Mouse (Mus musculus) kidney, postnatal 0 days (tissue): ENCODE measurements around the gene Limk2. TPM values are rescaled to one million over a fixed set of nuclear protein-coding genes. Genes with fewer than 3 reads are reported as not detected.
A peak's percentile ranks its signal among the peaks of the same experiment; 100 is the strongest.

Experiments used
- ATAC-seq: fragments of 200-750 bp; cut with Nextera tagmentation; replicated peaks from 2 replicates; pipeline ENCODE4 v1.8.0; 2017; ENCODE audit warnings: low read depth, moderate number of reproducible peaks, moderate TSS enrichment, moderate library complexity; ENCODE audit not compliant: low FRiP score
- DNase-seq: peaks from one replicate; pipeline ENCODE4 v3.0.0-alpha.2; 2016; ENCODE audit warnings: low spot score
- H3K27ac ChIP-seq: fragments of 300-500 bp; sonication (generic); 2 replicates; pipeline ENCODE4 v1.5.1; 2014; ENCODE audit warnings: mild to moderate bottlenecking
- H3K27me3 ChIP-seq: fragments of 300-500 bp; sonication (generic); 2 replicates; pipeline ENCODE4 v1.6.1; 2014; ENCODE audit warnings: low read length, mixed read lengths; ENCODE audit not compliant: insufficient read depth
- H3K36me3 ChIP-seq: fragments of 300-500 bp; sonication (generic); 2 replicates; pipeline ENCODE4 v1.6.1; 2014; ENCODE audit warnings: low read length, mixed read lengths; ENCODE audit not compliant: insufficient read depth
- H3K4me1 ChIP-seq: fragments of 300-500 bp; sonication (generic); replicated peaks from 2 replicates; pipeline ENCODE4 v1.6.1; 2014; ENCODE audit warnings: antibody characterized with exemption, low read length, mixed read lengths; ENCODE audit not compliant: insufficient read depth
- H3K4me2 ChIP-seq: fragments of 300-500 bp; sonication (generic); 2 replicates; pipeline ENCODE4 v1.6.1; 2014; ENCODE audit warnings: mild to moderate bottlenecking, low read length, moderate library complexity, mixed read lengths
- H3K4me3 ChIP-seq: fragments of 300-500 bp; sonication (generic); replicated peaks from 2 replicates; pipeline ENCODE4 v1.5.1; 2014; ENCODE audit warnings: low read depth, low read length
- H3K9ac ChIP-seq: fragments of 300-500 bp; sonication (generic); 2 replicates; pipeline ENCODE4 v1.6.1; 2014; ENCODE audit warnings: low read depth, low read length
- H3K9me3 ChIP-seq: fragments of 300-500 bp; sonication (generic); replicated peaks from 2 replicates; pipeline ENCODE4 v1.6.1; 2016; ENCODE audit warnings: low read length, inconsistent platforms, mixed read lengths
- CTCF ChIP-seq: IDR thresholded peaks from 2 replicates; pipeline ENCODE4 v1.5.1; 2016; ENCODE audit warnings: antibody characterized with exemption, low read depth, mild to moderate bottlenecking, moderate library complexity
- WGBS: fragments of 180-500 bp; shearing (Covaris S2); extraction: QIAGEN DNeasy Blood & Tissue Kit; methylation state at CpG from one replicate; pipeline ENCODE4 v1.1.7; 2014; 5-methylcytosine and 5-hydroxymethylcytosine counted together
- polyA plus RNA-seq: library from polyadenylated mRNA; unstranded; fragments of >200 nt; fragmentation: Nextera tagmentation; extraction: Ambion mirVana; gene quantifications from 2 replicates; pipeline ENCODE4 v1.2.1, GENCODE M21; 2015

Limk2 gene
- polyA plus RNA-seq, 1 experiment from 2014 or later = 28.8 TPM

DNA sequence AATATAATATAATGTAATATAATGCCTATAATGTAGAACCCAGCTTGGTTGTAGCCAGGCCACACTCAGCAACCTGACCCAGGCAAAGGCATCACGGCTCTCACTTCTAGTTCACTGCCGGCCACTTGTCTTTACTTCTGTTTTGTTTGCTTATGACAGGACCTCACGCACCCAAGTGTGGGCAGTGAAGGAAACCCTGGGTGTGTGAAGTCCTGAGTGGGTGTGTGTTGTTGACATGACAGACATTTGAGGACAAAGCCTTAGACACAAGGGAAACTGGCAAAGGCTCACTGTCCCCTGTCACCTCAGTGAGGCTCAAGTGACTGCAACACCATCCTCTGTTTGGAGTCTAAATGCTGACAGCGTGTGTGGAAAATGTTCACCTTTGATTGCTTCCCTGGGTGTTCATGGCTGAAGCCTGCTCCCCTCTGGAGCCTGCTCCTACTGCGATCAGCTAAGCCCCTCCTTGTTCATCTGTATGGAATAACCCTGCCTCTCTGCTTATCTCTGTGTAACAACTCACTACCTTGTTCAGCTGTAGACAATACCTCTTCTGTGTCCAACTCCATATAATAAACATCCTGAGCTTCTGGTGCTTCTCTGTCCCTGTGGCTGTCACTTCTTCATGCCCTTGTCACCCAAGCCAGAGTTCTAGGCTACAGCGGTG, 27.7 kb downstream of the Limk2 start:
- no peak overlapping the region for H3K9ac ChIP-seq
- no peak overlapping the region for H3K4me3 ChIP-seq
- no peaks in the 10 kb centered on the region for H3K27me3 ChIP-seq
- 90% methylated on average over 6 of the region's 6 CpGs for WGBS
- no peak for ATAC-seq
- H3K9me3 ChIP-seq = no peaks in the 10 kb centered on the region
- H3K36me3 ChIP-seq = 0 out of 2 replicates have a peak, but pooled peaks cover 3% of the 10 kb centered on the region
- TF ChIP-seq CTCF = no peak
- no peaks in the 10 kb centered on the region for H3K4me1 ChIP-seq
- no peak overlapping the region for H3K4me2 ChIP-seq
- no peak for DNase-seq
- no peak overlapping the region for H3K27ac ChIP-seq

DNA sequence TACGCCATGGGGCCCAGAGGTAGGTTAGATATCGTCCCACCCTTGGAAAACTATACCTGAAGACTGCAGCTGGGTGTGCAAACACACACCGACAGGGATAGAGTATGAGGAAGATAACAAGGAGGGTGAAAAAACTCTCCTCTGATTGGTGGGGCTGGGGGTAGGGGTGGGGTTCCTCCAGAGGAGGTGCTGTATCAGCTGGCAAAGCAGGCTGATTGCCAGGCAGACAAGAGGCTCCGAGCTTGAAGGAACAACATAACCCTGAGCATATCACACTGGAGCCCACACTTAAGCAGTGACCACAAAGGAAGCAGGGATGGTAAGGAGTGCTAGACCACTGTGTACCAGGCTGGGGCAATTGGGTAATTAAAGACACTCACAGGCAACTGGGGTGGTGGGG, 29.6 kb downstream of the Limk2 start:
- Histone ChIP-seq H3K4me1 (0 out of 2 replicates have a peak, but pooled peaks cover 2% of the 10 kb centered on the region), H3K27ac (no peak overlapping the region), H3K9me3 (no peaks in the 10 kb centered on the region), H3K36me3 (0 out of 2 replicates have a peak, but pooled peaks cover 3% of the 10 kb centered on the region), H3K4me3 (no peak overlapping the region), H3K4me2 (no peak overlapping the region), H3K27me3 (no peaks in the 10 kb centered on the region), H3K9ac (no peak overlapping the region)
- no peak for DNase-seq
- no peak for ATAC-seq
- no peak for TF ChIP-seq CTCF
- WGBS = 76% methylated on average over 4 of the region's 4 CpGs

DNA sequence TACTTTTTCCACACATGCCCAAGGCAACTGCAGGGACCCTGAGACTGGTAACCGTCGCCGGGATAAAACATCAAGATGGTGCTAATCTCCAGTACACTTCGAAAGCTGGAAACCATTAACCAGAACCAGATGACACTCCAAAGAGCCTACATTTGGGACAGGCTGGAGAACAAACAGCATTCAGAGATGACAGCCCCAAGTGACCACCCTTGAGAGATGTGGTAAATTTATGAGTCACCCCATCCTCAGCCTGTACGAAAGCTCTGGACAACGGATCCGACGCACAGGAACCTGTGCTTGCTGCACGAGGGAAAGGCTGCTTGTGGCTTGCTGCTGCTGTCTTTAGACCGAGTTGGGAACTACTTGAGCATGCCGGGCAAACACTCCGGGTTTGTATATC, 34.2 kb downstream of the Limk2 start:
- Histone ChIP-seq H3K9me3 (no peaks in the 10 kb centered on the region), H3K4me2 (no peak overlapping the region; the same call in 1 of the 2 replicates), H3K36me3 (0 out of 2 replicates have a peak, but pooled peaks cover 3% of the 10 kb centered on the region), H3K27ac (0 out of 2 replicates have a peak overlapping the region, but pooled peaks have one; percentile 63), H3K4me1 (peaks cover 22% of the 10 kb centered on the region), H3K27me3 (no peaks in the 10 kb centered on the region), H3K4me3 (no peak overlapping the region), H3K9ac (no peak overlapping the region)
- ATAC-seq (no peak), DNase-seq (no peak)
- TF ChIP-seq CTCF = no peak
- 59% methylated on average over 12 of the region's 12 CpGs for WGBS

DNA sequence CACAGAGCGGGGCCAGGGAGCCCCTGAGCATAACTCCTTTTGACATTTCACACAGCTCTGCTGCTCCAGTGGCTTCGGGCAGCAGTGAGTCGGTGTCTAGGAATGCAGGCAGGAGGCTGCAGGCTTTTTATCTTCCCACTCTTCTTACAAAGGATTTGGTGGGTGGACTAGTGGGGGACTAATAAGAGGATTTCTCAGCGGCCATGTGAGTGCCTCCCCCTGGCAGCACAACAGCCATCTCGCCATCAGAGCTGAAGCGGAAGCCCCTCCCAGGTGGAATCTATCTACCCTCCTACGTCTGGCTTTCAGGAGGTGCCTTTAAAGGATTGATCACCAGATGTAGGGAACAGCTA, 34.7 kb downstream of the Limk2 start:
- Histone ChIP-seq H3K9ac (no peak overlapping the region), H3K36me3 (0 out of 2 replicates have a peak, but pooled peaks cover 3% of the 10 kb centered on the region), H3K27ac (peak overlapping the region; percentile 63; the same call in 1 of the 2 replicates), H3K4me1 (peaks cover 22% of the 10 kb centered on the region), H3K4me2 (peak overlapping the region; percentile 21; the same call in 1 of the 2 replicates), H3K4me3 (no peak overlapping the region), H3K27me3 (no peaks in the 10 kb centered on the region), H3K9me3 (no peaks in the 10 kb centered on the region)
- ATAC-seq (peak; percentile 38), DNase-seq (peak; percentile 88)
- WGBS = 14% methylated on average over 7 of the region's 7 CpGs
- no peak for TF ChIP-seq CTCF

DNA sequence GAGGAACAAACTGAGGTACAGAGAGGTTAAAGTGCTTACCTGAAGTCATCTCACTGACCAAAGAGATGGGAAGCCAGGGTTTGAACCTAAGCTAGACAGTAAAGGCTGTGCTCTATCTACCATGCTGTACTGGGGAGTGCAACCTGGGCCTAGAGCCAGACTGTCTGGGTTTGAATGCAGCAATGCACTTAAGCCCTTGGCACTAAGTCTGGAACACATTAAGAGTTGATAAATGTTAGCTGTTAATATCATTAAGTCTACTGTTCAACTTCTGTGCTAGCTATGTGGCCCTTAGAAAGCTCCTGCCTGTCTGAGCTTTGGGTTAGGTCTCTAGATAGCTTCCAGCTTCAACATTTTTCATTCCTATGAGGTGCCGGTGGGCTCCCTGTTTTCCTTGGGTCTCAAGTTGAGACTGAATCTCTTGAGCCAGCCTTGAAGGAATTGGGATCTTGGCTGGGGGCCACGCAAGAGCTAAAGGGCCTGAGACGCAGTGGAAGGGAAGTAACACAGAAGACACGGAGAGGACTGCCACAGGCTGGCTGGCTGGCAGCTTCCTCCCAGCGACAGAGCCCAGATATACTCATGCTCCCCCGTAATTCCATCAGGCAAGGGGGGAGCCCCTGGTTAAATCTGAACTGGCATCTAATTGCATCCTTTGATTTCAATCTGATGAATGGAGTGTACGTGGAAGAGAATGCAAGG, 35.2 kb downstream of the Limk2 start:
- Histone ChIP-seq H3K4me1 (peaks cover 22% of the 10 kb centered on the region), H3K4me3 (no peak overlapping the region), H3K27me3 (no peaks in the 10 kb centered on the region), H3K27ac (peak overlapping the region; percentile 63; the same call in 1 of the 2 replicates), H3K9me3 (no peaks in the 10 kb centered on the region), H3K36me3 (0 out of 2 replicates have a peak, but pooled peaks cover 3% of the 10 kb centered on the region), H3K9ac (no peak overlapping the region), H3K4me2 (peak overlapping the region; percentile 21; the same call in 1 of the 2 replicates)
- TF ChIP-seq CTCF = no peak
- WGBS = 29% methylated on average over 7 of the region's 7 CpGs
- no peak; the same call in none of the 2 replicates for ATAC-seq
- peak; percentile 65 for DNase-seq

DNA sequence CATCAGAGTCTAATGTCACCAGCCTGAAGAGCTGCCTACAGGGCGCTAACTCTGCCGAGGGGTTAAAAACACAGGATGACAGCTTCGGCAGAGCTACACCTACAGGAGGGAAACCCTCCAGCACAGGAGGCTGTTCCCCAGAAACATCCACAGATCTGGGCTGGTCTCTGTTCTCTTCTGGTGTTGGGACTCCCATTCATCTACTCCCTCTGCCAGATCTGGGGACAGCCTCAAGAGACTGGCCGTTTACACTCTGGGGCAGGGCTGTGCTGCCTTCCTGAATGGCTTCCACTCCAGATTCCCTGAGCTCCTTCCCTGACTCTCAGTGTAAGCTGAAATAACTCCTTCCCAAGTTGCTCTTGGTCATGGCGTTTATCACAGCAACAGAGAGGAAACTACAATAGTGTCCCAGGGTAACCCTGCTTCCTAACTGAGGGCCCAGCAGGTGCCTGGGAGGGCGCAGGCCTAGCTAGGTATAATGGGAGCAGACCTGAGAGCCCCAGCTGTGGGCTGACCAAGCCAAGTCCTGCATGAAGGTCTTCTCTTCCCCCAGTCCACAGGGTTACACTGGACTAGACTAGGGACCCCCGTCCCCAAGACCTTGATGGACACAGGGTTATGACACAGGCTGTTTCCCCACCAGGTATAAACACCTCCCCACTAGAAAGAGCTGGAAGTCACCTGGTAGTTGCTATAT, 37.2 kb downstream of the Limk2 start:
- Histone ChIP-seq H3K4me2 (peak overlapping the region; percentile 92), H3K9ac (peak overlapping the region; percentile 66), H3K27ac (peak overlapping the region; percentile 48; the same call in 1 of the 2 replicates), H3K36me3 (no peaks in the 10 kb centered on the region), H3K9me3 (no peaks in the 10 kb centered on the region), H3K4me1 (peaks cover 22% of the 10 kb centered on the region), H3K4me3 (peak overlapping the region; percentile 50), H3K27me3 (no peaks in the 10 kb centered on the region)
- ATAC-seq (no peak), DNase-seq (peak; percentile 26)
- 30% methylated on average over 6 of the region's 7 CpGs for WGBS
- TF ChIP-seq CTCF = no peak
